Mouse (Mus musculus) midbrain, embryonic 14.5 days (tissue): Measurements from ENCODE around the gene Pja2. TPM values are rescaled to one million over a fixed set of nuclear protein-coding genes. Genes with fewer than 3 reads are reported as not detected.

ENCODE experiments used
- ATAC-seq: fragments of 200-750 bp; cut with Nextera tagmentation; 2 replicates; pipeline ENCODE4 v1.8.0; 2017; ENCODE audit warnings: moderate number of reproducible peaks, moderate library complexity; ENCODE audit not compliant: low FRiP score, low TSS enrichment
- DNase-seq: peaks from one replicate; pipeline ENCODE4 v3.0.0-alpha.2; 2015
- H3K27ac ChIP-seq: fragments of 300-500 bp; sonication (generic); replicated peaks from 2 replicates; pipeline ENCODE4 v1.5.1; 2014; ENCODE audit warnings: mild to moderate bottlenecking, low read depth, low read length, moderate library complexity
- H3K27me3 ChIP-seq: fragments of 300-500 bp; sonication (generic); 2 replicates; pipeline ENCODE4 v1.6.1; 2014; ENCODE audit warnings: low read length, control low read depth, mixed read lengths; ENCODE audit not compliant: control insufficient read depth, insufficient read depth
- H3K36me3 ChIP-seq: fragments of 300-500 bp; sonication (generic); 2 replicates; pipeline ENCODE4 v1.6.1; 2014; ENCODE audit warnings: low read length, control low read depth; ENCODE audit not compliant: control insufficient read depth, insufficient read depth
- H3K4me1 ChIP-seq: fragments of 300-500 bp; sonication (generic); 2 replicates; pipeline ENCODE4 v1.6.1; 2014; ENCODE audit warnings: mild to moderate bottlenecking, antibody characterized with exemption, low read length, control low read depth; ENCODE audit not compliant: control insufficient read depth, insufficient read depth
- H3K4me2 ChIP-seq: fragments of 300-500 bp; sonication (generic); 2 replicates; pipeline ENCODE4 v1.6.1; 2014; ENCODE audit warnings: mild to moderate bottlenecking, low read length, moderate library complexity
- H3K4me3 ChIP-seq: fragments of 300-500 bp; sonication (generic); replicated peaks from 2 replicates; pipeline ENCODE4 v1.5.1; 2014; ENCODE audit warnings: low read depth, low read length
- H3K9ac ChIP-seq: fragments of 300-500 bp; sonication (generic); replicated peaks from 2 replicates; pipeline ENCODE4 v1.6.1; 2014; ENCODE audit warnings: mild to moderate bottlenecking, low read length, moderate library complexity
- H3K9me3 ChIP-seq: fragments of 300-500 bp; sonication (generic); 2 replicates; pipeline ENCODE4 v1.6.1; 2016; ENCODE audit warnings: low read length, control low read depth, mixed read lengths; ENCODE audit not compliant: control insufficient read depth
- WGBS: fragments of 180-500 bp; shearing (Covaris S2); extraction: QIAGEN DNeasy Blood & Tissue Kit; methylation state at CpG from one replicate; pipeline ENCODE4 v1.1.7; 2014; 5-methylcytosine and 5-hydroxymethylcytosine counted together
- polyA plus RNA-seq: library from polyadenylated mRNA; unstranded; fragments of >200 nt; fragmentation: Nextera tagmentation; extraction: Ambion mirVana; gene quantifications from 2 replicates; pipeline ENCODE4 v1.2.1, GENCODE M21; 2014

Pja2 gene
- polyA plus RNA-seq, 1 experiment from 2014 or later: 195 TPM

DNA sequence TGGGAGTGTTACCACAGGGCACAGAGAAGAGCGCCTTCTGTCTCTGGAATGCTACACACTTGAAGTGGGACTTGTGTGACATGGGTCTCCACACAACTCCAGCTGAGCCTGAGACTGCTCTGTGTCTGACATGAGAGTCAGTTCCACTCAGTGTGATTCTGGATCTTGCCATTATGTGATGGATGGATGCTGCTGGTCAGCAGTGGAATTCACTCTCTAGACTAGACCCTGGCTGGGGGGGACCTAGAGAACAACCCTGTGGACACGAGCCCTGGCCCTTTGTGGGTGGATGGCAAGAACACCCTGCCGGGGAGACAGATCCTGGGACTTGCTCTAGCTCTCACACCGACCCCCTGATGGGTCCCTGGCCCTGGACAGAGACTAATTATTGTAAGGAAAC, 56.5 kb downstream of the Pja2 start:
- WGBS: 88% methylated on average over 4 of the region's 4 CpGs
- no peak for DNase-seq
- H3K27ac ChIP-seq: no peak overlapping the region
- no peak overlapping the region for H3K9ac ChIP-seq
- no peak overlapping the region for H3K4me3 ChIP-seq
- H3K27me3 ChIP-seq: no peaks in the 10 kb centered on the region
- no peak for ATAC-seq
- peaks cover 10% of the 10 kb centered on the region; the same call in 1 of the 2 replicates for H3K36me3 ChIP-seq
- no peaks in the 10 kb centered on the region for H3K4me1 ChIP-seq
- H3K4me2 ChIP-seq: no peak overlapping the region
- H3K9me3 ChIP-seq: no peaks in the 10 kb centered on the region

DNA sequence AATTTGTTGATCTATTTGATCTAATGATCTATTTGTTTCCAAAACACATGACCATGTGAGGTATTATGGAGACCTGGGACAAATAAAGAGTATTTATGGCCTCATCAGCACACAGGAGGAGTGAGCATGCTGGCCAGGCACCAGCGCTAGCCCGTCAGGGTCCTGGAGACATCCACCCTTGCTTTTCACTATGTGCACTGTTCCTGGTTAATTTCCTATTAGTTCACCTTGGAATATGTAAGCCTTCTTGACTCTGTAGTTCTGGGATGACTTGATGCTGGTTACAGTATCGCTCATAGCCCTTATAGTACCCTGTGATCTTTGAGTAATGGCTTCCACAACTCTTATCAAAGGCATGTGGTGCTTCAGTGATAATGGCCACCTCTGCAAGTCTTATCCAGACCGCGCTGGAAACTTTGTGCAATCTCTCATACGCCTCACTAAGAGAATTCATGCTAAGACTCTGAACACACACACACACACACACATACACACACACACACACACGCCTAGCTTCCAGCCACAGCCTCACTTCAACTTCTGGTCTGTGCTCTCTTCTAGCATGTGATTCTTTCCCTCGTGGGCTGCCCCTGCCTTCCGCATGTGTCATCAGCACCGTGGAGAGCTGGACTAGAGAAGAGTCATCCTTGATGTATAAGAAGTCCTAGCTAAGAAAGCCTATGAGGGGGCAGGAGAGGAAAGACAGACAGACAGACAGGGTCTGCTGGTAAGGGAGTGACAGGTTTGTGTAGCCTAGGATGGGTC, 57.2 kb downstream of the Pja2 start:
- DNase-seq (no peak), ATAC-seq (no peak)
- Histone ChIP-seq H3K9me3 (no peaks in the 10 kb centered on the region), H3K9ac (no peak overlapping the region), H3K4me2 (no peak overlapping the region), H3K27me3 (no peaks in the 10 kb centered on the region), H3K4me1 (no peaks in the 10 kb centered on the region), H3K4me3 (no peak overlapping the region), H3K36me3 (0 out of 2 replicates have a peak, but pooled peaks cover 4% of the 10 kb centered on the region), H3K27ac (no peak overlapping the region)
- WGBS: 94% methylated on average over 10 of the region's 10 CpGs

DNA sequence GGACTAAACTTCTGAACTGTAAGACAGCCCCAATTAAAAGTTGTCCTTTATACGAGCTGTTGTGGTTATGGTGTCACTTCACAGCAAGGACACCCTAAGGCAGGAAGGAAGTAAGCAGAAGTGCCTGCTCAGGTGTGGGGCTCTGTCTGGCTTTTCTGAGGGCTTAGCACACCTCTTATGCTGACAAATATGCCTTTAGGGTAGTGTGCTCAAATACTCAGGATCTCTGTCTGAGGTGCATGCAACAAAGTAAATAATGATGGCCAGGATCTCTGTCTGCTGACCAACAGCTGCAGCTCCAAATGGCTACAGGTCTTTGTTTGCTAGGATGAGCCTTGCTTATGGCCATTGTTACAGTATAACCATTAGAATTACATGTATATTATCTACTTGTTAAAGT, 71.1 kb downstream of the Pja2 start:
- Histone ChIP-seq H3K9me3 (no peaks in the 10 kb centered on the region), H3K27me3 (no peaks in the 10 kb centered on the region), H3K4me3 (no peak overlapping the region), H3K9ac (no peak overlapping the region), H3K36me3 (no peaks in the 10 kb centered on the region), H3K4me1 (no peaks in the 10 kb centered on the region), H3K27ac (no peak overlapping the region), H3K4me2 (no peak overlapping the region)
- 77% methylated on average over 1 of the region's 1 CpGs for WGBS
- DNase-seq (no peak), ATAC-seq (no peak)

DNA sequence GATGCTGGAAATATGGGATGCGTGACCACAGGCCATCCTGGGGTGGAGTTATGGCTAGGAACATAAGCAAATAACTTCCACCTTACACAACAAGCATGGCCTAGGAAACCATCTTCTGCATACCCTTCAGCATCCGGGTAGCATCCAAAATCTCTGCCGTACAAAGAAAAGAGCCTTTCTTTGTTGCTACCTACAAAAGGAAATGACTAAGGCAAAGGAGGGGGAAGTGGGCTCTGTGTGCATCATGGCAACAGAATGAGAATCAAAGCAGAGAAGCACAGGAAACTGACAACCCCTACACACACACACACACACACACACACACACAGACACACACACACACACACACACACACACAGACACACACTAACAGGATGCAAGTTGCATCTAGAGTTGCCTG, 83.5 kb downstream of the Pja2 start:
- no peak for DNase-seq
- no peak for ATAC-seq
- H3K36me3 ChIP-seq: no peaks in the 10 kb centered on the region

DNA sequence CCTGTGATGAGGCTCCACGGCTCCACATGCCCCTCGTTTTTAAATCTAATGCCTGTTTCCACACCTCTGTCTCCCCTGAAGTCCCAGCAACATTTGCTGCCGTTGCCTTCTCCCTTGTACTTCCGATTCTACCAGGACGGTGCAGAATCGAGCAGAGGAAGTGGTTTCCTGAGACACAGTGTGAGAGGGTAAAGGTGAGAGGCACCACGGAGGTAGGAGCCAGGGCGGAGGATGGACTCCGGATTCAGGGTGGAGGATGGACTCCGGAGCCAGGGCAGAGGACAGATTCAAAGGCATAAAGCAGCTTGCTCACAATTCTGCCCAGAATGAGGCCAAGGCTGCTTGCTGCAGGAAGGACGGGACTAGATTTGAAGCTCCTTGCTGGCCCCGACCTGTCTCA, 88.8 kb downstream of the Pja2 start:
- ATAC-seq (no peak), DNase-seq (no peak)
- no peak overlapping the region for H3K9ac ChIP-seq
- no peaks in the 10 kb centered on the region for H3K27me3 ChIP-seq
- no peak overlapping the region for H3K4me3 ChIP-seq
- no peak overlapping the region for H3K4me2 ChIP-seq
- H3K36me3 ChIP-seq: no peaks in the 10 kb centered on the region
- 85% methylated on average over 12 of the region's 12 CpGs for WGBS
- H3K27ac ChIP-seq: no peak overlapping the region
- H3K9me3 ChIP-seq: no peaks in the 10 kb centered on the region
- H3K4me1 ChIP-seq: no peaks in the 10 kb centered on the region

More for the DNA sequence above, 83.5 kb downstream of the Pja2 start:
- no peak overlapping the region for H3K4me3 ChIP-seq
- H3K4me2 ChIP-seq: no peak overlapping the region
- 54% methylated on average over 3 of the region's 3 CpGs for WGBS
- no peaks in the 10 kb centered on the region for H3K27me3 ChIP-seq
- H3K9me3 ChIP-seq: no peaks in the 10 kb centered on the region
- no peaks in the 10 kb centered on the region for H3K4me1 ChIP-seq
- H3K27ac ChIP-seq: no peak overlapping the region
- H3K9ac ChIP-seq: no peak overlapping the region

DNA sequence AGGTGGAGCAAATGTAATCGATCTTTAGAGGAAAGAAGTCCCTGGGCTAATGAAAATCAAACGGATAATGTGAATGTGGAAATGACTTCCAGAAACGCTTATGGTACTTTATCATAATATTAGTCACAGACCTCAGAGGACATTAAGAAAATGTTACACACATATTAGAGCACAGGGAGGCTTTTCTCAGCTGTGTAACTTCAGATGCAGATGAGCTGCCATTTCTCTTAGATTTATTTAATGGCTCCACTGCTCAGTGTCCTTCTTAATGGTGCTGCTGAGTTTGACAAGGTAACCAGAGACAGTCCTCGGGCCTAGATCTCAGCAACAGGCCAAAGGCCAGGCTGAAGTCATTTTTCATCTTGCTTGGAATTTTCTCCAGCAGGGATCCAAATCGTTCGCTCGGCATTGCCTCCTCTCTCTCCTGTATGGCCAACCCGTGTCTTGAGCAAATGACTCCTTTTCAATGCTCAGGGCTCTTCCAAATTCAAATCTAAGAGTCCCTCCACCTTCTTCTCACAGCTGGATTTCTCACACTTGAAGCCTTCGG, 89.3 kb downstream of the Pja2 start:
- no peak overlapping the region for H3K4me3 ChIP-seq
- 80% methylated on average over 9 of the region's 9 CpGs for WGBS
- no peak overlapping the region for H3K9ac ChIP-seq
- no peak overlapping the region for H3K4me2 ChIP-seq
- H3K27me3 ChIP-seq: no peaks in the 10 kb centered on the region
- no peaks in the 10 kb centered on the region for H3K4me1 ChIP-seq
- no peaks in the 10 kb centered on the region for H3K9me3 ChIP-seq
- no peaks in the 10 kb centered on the region for H3K36me3 ChIP-seq
- no peak for ATAC-seq
- DNase-seq: no peak
- no peak overlapping the region for H3K27ac ChIP-seq

DNA sequence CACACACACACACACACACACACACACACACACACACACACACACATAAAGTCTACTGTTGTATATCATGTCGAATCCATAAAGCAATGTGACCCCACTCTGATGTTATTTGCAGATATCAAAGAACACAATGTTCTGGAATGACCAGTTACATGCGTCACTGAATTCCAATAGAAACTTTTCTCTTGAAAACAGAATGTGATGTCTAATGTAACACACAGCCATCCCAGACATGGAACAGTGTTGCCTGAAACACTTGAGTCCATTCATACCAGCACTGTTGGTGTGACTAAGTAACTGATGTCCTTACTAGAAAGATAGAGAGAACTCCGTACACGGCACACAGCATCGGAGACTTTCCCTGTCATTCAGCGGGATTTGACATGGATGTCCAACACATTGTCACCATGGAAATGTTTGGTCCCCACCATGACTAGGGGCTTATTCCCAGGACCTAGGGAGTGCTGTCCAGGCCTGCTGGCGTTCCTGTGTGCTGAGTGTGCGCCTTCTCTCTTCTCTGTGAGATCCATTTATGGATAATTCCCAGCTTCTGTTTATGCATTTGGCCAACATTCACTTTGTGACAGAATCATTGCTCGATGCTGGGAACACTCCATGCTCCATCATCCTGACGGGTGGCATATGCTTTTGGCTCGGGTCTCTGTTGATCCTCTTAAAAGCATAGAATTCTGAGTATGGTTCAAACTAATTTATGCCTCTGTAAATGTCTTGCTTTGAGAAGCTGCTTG, 90.0 kb downstream of the Pja2 start:
- Histone ChIP-seq H3K36me3 (no peaks in the 10 kb centered on the region), H3K9me3 (no peaks in the 10 kb centered on the region), H3K27me3 (no peaks in the 10 kb centered on the region), H3K4me2 (no peak overlapping the region), H3K4me3 (no peak overlapping the region), H3K4me1 (no peaks in the 10 kb centered on the region), H3K9ac (no peak overlapping the region), H3K27ac (no peak overlapping the region)
- 75% methylated on average over 11 of the region's 11 CpGs for WGBS
- DNase-seq (no peak), ATAC-seq (no peak)

DNA sequence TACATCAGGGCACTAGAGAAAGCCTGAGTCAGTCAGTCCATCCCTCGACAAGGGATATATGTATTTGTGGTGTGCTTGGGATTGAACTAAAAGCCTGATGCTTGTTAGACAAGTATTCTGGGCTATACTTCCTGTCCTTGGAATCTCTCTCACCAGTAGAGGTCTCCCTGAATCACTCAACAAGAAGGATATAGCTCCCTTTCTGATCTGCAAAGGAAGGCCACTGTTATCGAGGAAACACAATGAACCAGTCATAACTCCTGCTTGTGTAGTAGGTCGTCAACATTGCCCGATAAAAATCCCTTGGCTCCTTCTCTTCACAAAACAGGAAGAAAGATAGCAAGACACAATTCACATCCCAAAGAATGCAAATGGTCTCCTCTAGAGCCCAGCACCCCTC, 99.6 kb downstream of the Pja2 start:
- H3K9ac ChIP-seq: no peak overlapping the region
- DNase-seq: no peak
- no peak overlapping the region for H3K4me2 ChIP-seq
- no peaks in the 10 kb centered on the region for H3K27me3 ChIP-seq
- H3K9me3 ChIP-seq: no peaks in the 10 kb centered on the region
- H3K4me3 ChIP-seq: no peak overlapping the region
- no peak overlapping the region for H3K27ac ChIP-seq
- 88% methylated on average over 4 of the region's 4 CpGs for WGBS
- no peaks in the 10 kb centered on the region for H3K4me1 ChIP-seq
- no peaks in the 10 kb centered on the region for H3K36me3 ChIP-seq
- no peak for ATAC-seq
